Mouse (Mus musculus) thymus, postnatal 10 days (tissue): ENCODE results near the gene Papola.

Experiments
- DNase-seq, 2 experiments: peaks; one replicate each; pipeline ENCODE4 v3.0.0; 2021; ENCODE audit warnings: low spot score in 2 of 2

Papola gene

GRCm38 (mm10) chr12:105805790-105806189 lies 21.3 kb downstream of the Papola start:
- DNase-seq: no peak

GRCm38 (mm10) chr12:105806205-105806604 lies 21.7 kb downstream of the Papola start:
- DNase-seq: no peak

GRCm38 (mm10) chr12:105807416-105807815 lies 22.9 kb downstream of the Papola start:
- DNase-seq: no peak

- no peak for DNase-seq
Observed at GRCm38 (mm10) chr12:105808945-105809344, 24.5 kb downstream of the Papola start.

DNA sequence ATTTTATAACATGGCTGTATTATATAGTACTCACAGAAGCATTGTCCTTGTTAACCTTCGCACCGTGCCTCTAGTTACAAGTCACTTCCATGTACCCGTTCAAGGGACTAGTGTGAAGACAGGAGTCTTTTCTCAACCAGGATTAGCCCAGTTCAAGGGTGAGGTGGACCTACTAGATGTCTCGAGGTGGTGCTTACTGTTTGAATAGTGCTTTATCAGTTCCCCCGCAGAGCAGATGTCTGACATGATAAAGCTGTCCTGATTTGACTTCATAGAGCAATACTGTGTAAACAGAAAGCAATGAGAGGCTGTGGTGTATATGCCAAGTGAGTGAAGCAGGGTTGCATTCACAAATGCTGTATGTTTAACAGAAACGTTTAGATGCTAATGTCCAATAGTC lies 26.1 kb downstream of the Papola start:
- no peak for DNase-seq

DNA sequence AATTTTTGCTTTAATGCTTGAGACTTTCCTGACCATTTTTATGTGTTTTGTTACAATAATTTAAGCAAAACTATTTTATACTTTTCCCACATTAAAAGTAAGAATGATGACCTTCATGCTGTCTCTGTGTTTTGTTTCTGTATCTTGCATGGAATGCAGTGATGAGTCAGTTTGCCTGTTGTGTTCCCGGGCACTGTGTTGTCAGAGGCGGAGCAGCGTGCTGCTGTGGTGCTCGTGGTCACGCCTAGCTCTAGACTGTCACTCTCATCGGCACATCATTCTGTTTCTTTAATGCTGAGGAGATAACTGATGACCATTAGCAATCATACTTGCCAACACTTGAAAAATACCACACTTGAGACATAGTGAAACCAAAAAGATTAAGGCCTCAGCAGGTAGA lies 29.5 kb downstream of the Papola start:
- DNase-seq: no peak

DNA sequence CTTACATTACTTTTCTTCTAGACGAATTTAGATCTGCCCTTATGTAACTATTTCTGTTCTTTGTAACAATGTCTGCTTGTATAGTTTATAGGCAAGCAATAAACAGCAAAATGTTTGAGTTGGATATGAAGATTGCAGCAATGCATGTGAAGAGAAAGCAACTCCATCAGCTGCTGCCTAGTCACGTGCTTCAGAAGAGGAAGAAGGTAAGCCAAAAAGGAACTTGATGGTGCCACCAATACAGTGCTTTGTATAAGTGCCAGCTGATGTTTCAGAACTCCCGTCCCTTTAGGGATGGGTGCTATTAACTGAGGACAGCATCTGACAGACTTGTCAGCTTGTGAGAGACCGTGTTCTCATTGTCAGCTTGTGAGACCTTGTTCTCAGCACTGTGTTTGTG lies 39.0 kb downstream of the Papola start:
- no peak for DNase-seq

GRCm38 (mm10) chr12:105824743-105825142 lies 40.2 kb downstream of the Papola start:
- DNase-seq: no peak

- no peak for DNase-seq
Observed at GRCm38 (mm10) chr12:105825266-105825665, 40.8 kb downstream of the Papola start.

DNA sequence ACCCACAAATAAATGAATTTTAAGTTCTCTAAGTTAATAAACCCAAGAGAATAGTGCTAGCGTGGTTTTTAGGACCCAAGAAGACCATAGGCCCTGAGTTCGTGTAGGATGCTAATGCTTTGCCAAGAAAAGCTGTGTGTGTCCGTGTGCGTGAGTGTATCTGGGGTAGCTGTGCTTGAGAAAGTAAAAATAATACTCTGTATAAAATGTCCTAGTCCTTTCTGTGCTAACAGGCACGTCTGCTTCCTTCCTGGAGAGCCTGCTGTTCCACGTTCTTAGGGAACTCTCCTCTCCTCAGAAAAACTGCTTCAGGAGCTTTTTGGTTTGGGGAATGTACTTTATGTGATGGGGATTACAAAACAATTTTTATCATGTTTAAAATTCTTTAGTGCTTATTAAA lies 48.0 kb downstream of the Papola start:
- DNase-seq: no peak

DNA sequence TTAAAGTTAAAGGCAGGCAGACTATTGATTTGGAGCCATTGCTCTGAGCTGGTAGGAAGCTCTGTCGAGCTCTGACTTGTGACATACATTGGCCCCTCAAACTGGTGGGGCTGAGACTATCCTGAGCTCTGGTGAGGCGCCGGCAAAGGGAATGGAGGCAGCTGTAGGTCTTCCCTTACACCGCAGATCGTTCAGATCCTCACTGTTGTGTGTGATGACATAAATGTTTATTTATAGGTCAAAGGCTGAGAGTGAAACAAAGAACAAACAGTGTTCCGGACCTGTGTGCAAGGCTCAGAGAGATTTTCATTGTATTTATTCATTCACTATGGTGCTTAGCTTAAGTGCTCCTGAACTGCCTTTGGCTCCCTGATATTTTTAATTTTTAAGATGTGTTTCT lies 50.4 kb downstream of the Papola start:
- DNase-seq: no peak

GRCm38 (mm10) chr12:105835571-105835970 lies 51.1 kb downstream of the Papola start:
- DNase-seq: no peak

DNA sequence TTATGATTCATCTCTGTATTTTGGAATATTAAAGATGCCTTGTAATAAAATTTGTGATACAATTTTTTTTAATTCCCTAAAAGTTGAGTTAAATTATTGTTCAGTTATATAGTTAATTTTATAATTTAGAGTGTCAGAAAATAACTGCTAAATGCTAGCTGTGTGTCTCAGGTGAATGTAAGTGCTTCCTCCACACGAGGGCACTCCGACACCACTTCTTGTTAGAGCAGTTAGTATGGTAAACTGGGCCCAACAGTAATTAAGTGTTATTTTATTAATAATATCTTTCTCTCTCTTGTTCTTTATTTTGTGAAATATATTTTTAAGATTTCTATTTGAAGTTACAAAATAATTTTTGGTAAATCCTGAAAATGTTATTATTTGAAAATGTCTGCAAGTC lies 51.7 kb downstream of the Papola start:
- DNase-seq: no peak

- peak in 1 of 2 experiments; percentile 15 for DNase-seq
Observed at GRCm38 (mm10) chr12:105839096-105839495, 54.6 kb downstream of the Papola start.

- DNase-seq: peak in 1 of 2 experiments; percentile 17
Observed at GRCm38 (mm10) chr12:105840545-105840944, 56.1 kb downstream of the Papola start.

- no peak for DNase-seq
Observed at GRCm38 (mm10) chr12:105843243-105844005, 58.9 kb downstream of the Papola start.

DNA sequence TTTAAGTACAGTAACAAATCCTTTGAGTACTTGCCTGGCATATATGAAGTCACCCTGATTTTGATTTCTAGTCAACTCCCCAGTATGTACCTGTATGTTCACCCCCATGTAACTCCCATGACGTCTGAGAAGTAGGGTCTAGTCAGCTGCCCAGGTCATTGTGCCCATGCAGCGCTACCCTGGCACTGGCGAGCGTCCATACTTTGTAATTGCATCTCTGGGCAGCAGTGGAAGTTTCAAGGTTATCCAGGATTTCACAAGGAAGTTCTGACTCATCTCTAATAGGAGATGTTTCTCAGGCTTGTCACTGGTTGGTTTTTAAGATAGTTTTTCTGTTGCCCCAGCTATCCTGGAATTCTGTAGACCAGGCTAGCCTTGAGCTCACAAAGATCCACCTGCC lies 59.9 kb downstream of the Papola start:
- no peak for DNase-seq

GRCm38 (mm10) chr12:105849102-105849501 lies 64.6 kb downstream of the Papola start:
- no peak for DNase-seq

- no peak for DNase-seq
Observed at GRCm38 (mm10) chr12:105850675-105851074, 66.2 kb downstream of the Papola start.

- DNase-seq: no peak
Observed at GRCm38 (mm10) chr12:105852798-105853197, 68.3 kb downstream of the Papola start.

DNA sequence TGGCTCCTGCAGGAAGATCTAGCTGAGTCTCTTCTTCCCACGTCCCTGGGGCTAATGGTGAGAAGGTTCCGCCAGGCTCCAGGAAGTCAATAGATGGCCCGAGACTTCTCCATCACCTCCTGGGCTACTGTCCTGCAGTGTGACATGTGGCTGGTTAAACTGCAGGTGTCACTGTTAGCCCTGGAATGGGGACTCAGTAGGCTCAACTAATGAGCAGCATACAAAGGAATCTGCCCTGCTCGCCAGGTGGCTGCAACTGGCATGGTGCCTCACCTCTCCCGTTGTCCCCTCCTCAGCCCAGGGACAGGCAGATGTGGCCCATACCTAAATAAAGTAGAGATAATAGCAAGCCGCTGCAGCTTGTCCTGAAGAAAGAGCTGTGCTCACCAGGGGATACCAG lies 70.1 kb downstream of the Papola start:
- DNase-seq: no peak

GRCm38 (mm10) chr12:105857902-105858640 lies 73.6 kb downstream of the Papola start:
- no peak for DNase-seq

- no peak for DNase-seq
Observed at GRCm38 (mm10) chr12:105862072-105862471, 77.6 kb downstream of the Papola start.
